23 mouse cellular contexts compared by ENCODE assay signal in the genomic region with DNA sequence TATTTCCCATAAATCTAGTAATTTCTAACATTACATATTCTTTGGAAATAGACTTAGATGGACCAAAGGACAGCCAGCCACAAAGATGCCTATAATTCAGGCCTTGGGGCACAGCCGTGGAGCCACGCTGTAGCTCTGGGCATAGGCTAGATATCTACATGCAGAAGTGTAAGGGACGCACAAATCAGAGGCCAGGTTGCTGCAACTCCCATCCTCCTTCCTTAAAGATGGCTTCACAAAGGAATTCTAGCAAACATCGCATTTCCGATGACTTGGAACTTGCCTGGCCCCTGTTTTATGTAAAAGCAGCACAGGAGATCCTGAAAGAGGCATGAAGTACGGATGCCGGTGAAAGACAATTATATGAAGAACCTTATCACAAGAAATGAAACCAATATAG. TPM values are rescaled to one million over a fixed set of nuclear protein-coding genes. Genes with fewer than 3 reads are reported as not detected.
DNase-seq lines count a peak whose midpoint lies in the region; ATAC-seq and TF ChIP-seq lines count a peak whose summit lies in the region.
"Had no signal": no experiment of that assay in that cellular context is flagged by ENCODE, and none has a peak within 500 bp of the region (broad histone marks: within the 10 kb centered on the region; RNA-seq: fewer than 3 reads in every experiment).

No protein-coding gene starts in this region.

- no peak for DNase-seq in forebrain, embryonic 11.5 days (ENCODE audit: low spot score)
- DNase-seq in forebrain, embryonic 10.5 days (ENCODE audit: extremely low spot score, low spot score), result no peak
- peak; percentile 51 for DNase-seq in brain, embryonic 14.5 days (ENCODE audit: low read depth)
- DNase-seq in embryonic facial prominence, embryonic 14.5 days (ENCODE audit: low spot score), result no peak
- no peak for DNase-seq in lung, adult 18-20 months
- DNase-seq: cerebellum, adult 9-10 months; heart, postnatal 36 days; kidney, adult 2 months; kidney, postnatal 4 days; thymus, postnatal 36 days had no signal

- peak overlapping the region; percentile 25; the same call in 1 of the 2 replicates for H3K9ac ChIP-seq in forebrain, embryonic 11.5 days (ENCODE audit: low read length)
- H3K9ac ChIP-seq in embryonic facial prominence, embryonic 14.5 days (ENCODE audit: low read depth, low read length), result peak overlapping the region; percentile 34
- no peak overlapping the region for H3K9ac ChIP-seq in midbrain, embryonic 13.5 days (replicated peaks)
- H3K9ac ChIP-seq: heart, embryonic 13.5 days; lung, embryonic 15.5 days; neural tube, embryonic 12.5 days had no signal

- H3K27ac ChIP-seq in forebrain, embryonic 11.5 days (ENCODE audit: low read depth, low read length), result no peak overlapping the region
- no peak overlapping the region for H3K27ac ChIP-seq in forebrain, embryonic 10.5 days
- H3K27ac ChIP-seq in embryonic facial prominence, embryonic 14.5 days (replicated peaks; ENCODE audit: low read depth, low read length), result peak overlapping the region; percentile 70; the same call in 1 of the 2 replicates
- H3K27ac ChIP-seq in midbrain, embryonic 13.5 days, result no peak overlapping the region; the same call in 1 of the 2 replicates
- H3K27ac ChIP-seq: heart, embryonic 13.5 days; lung, embryonic 15.5 days; neural tube, embryonic 12.5 days; stomach, postnatal 0 days had no signal

- H3K36me3 ChIP-seq in forebrain, embryonic 11.5 days (ENCODE audit: control insufficient read depth, insufficient read depth, low read length), result no peaks in the 10 kb centered on the region
- no peaks in the 10 kb centered on the region for H3K36me3 ChIP-seq in forebrain, embryonic 10.5 days (replicated peaks)
- peaks cover 4% of the 10 kb centered on the region; the same call in 1 of the 2 replicates for H3K36me3 ChIP-seq in embryonic facial prominence, embryonic 14.5 days (ENCODE audit: control insufficient read depth, insufficient read depth, low read length)
- no peaks in the 10 kb centered on the region for H3K36me3 ChIP-seq in midbrain, embryonic 13.5 days
- H3K36me3 ChIP-seq: heart, embryonic 13.5 days; lung, embryonic 15.5 days; neural tube, embryonic 12.5 days had no signal

- no peak for TF ChIP-seq POLR2A in brain, embryonic 14.5 days (IDR thresholded peaks at IDR 0.05; ENCODE audit: borderline replicate concordance, extremely low read depth, insufficient read depth, insufficient read length, poor library complexity, severe bottlenecking)

- 14% methylated on average over 7 of the region's 7 CpGs for WGBS in forebrain, embryonic 11.5 days
- 17% methylated on average over 7 of the region's 7 CpGs for WGBS in forebrain, embryonic 10.5 days
- 37% methylated on average over 7 of the region's 7 CpGs for WGBS in embryonic facial prominence, embryonic 14.5 days
- 6% methylated on average over 7 of the region's 7 CpGs for WGBS in midbrain, embryonic 13.5 days

- no peaks in the 10 kb centered on the region for H3K9me3 ChIP-seq in forebrain, embryonic 11.5 days (ENCODE audit: control insufficient read depth, low read length)
- peaks cover 4% of the 10 kb centered on the region; the same call in 1 of the 2 replicates for H3K9me3 ChIP-seq in forebrain, embryonic 10.5 days
- H3K9me3 ChIP-seq in embryonic facial prominence, embryonic 14.5 days (ENCODE audit: control insufficient read depth, low read length), result no peaks in the 10 kb centered on the region
- H3K9me3 ChIP-seq in midbrain, embryonic 13.5 days, result no peaks in the 10 kb centered on the region
- H3K9me3 ChIP-seq: heart, embryonic 13.5 days; lung, embryonic 15.5 days; neural tube, embryonic 12.5 days had no signal

- H3K4me2 ChIP-seq in forebrain, embryonic 11.5 days (ENCODE audit: low read depth, low read length, severe bottlenecking), result peak overlapping the region; percentile 24; the same call in 1 of the 2 replicates
- H3K4me2 ChIP-seq in embryonic facial prominence, embryonic 14.5 days (ENCODE audit: low read depth, low read length), result peak overlapping the region; percentile 74
- peak overlapping the region; percentile 36 for H3K4me2 ChIP-seq in midbrain, embryonic 13.5 days (replicated peaks)
- H3K4me2 ChIP-seq: heart, embryonic 13.5 days; liver, embryonic 11.5 days; lung, embryonic 15.5 days; neural tube, embryonic 12.5 days had no signal

- H3K4me1 ChIP-seq in forebrain, embryonic 11.5 days (replicated peaks; ENCODE audit: control insufficient read depth, insufficient read depth, low read length), result peaks cover 8% of the 10 kb centered on the region; the same call in 1 of the 2 replicates
- peaks cover 52% of the 10 kb centered on the region for H3K4me1 ChIP-seq in forebrain, embryonic 10.5 days
- peaks cover 5% of the 10 kb centered on the region; the same call in 1 of the 2 replicates for H3K4me1 ChIP-seq in embryonic facial prominence, embryonic 14.5 days (ENCODE audit: control insufficient read depth, insufficient read depth, low read length)
- H3K4me1 ChIP-seq in midbrain, embryonic 13.5 days (replicated peaks), result peaks cover 30% of the 10 kb centered on the region

- H3K27me3 ChIP-seq in forebrain, embryonic 11.5 days (ENCODE audit: control insufficient read depth, insufficient read depth, low read length), result peaks cover 86% of the 10 kb centered on the region
- peaks cover 100% of the 10 kb centered on the region for H3K27me3 ChIP-seq in forebrain, embryonic 10.5 days (ENCODE audit: poor library complexity, severe bottlenecking)
- H3K27me3 ChIP-seq in embryonic facial prominence, embryonic 14.5 days (replicated peaks; ENCODE audit: control insufficient read depth, insufficient read depth, low read length), result peaks cover 88% of the 10 kb centered on the region
- peaks cover 99% of the 10 kb centered on the region for H3K27me3 ChIP-seq in midbrain, embryonic 13.5 days

- no peak for ATAC-seq in forebrain, embryonic 11.5 days (replicated peaks; ENCODE audit: low FRiP score)
- no peak for ATAC-seq in embryonic facial prominence, embryonic 14.5 days (ENCODE audit: low read depth)
- no peak for ATAC-seq in midbrain, embryonic 13.5 days
- ATAC-seq in megakaryocyte, adult 5-6 weeks (ENCODE audit: poor library complexity, severe bottlenecking), result no peak
- no peak for ATAC-seq in megakaryocyte progenitor cell, adult 5-6 weeks (replicated peaks; ENCODE audit: poor library complexity)
- ATAC-seq: hindbrain, embryonic 16.5 days had no signal

- H3K4me3 ChIP-seq in forebrain, embryonic 11.5 days (ENCODE audit: low read depth, low read length), result 0 out of 2 replicates have a peak overlapping the region, but pooled peaks have one; percentile 7
- no peak overlapping the region for H3K4me3 ChIP-seq in forebrain, embryonic 10.5 days
- H3K4me3 ChIP-seq in embryonic facial prominence, embryonic 14.5 days (ENCODE audit: low read depth, low read length), result peak overlapping the region; percentile 5; the same call in 1 of the 2 replicates
- no peak overlapping the region for H3K4me3 ChIP-seq in midbrain, embryonic 13.5 days (replicated peaks)
- H3K4me3 ChIP-seq: heart, embryonic 13.5 days; lung, embryonic 15.5 days; neural tube, embryonic 12.5 days had no signal

- TF ChIP-seq CTCF in brain, embryonic 14.5 days (IDR thresholded peaks at IDR 0.05; ENCODE audit: borderline replicate concordance, extremely low read depth, insufficient read depth, insufficient read length), result no peak

RNA-seq across cellular contexts. Expression of a gene that starts 5.2 kb away (rescaled TPM):
- polyA plus RNA-seq in forebrain, embryonic 11.5 days (2014; fragmentation: Nextera tagmentation; extraction: Ambion mirVana), result 45.5 and 47.7 TPM in 2 replicates
- 17.5 and 18.5 TPM in 2 replicates for polyA plus RNA-seq in forebrain, embryonic 10.5 days (2016; fragmentation: Nextera tagmentation; extraction: Ambion mirVana)
- 15.5 and 20.4 TPM in 2 replicates for polyA plus RNA-seq in brain, embryonic 14.5 days (2012; rRNA removed)
- 38.0 and 40.2 TPM in 2 replicates for polyA plus RNA-seq in embryonic facial prominence, embryonic 14.5 days (2014; fragmentation: Nextera tagmentation; extraction: Ambion mirVana)
- 22.4 and 22.9 TPM in 2 replicates for polyA plus RNA-seq in midbrain, embryonic 13.5 days (2015; fragmentation: Nextera tagmentation; extraction: Ambion mirVana)
- not detected in 2 replicates for total RNA-seq in megakaryocyte, adult 5-6 weeks (2015)
- not detected in 2 replicates for total RNA-seq in megakaryocyte, adult 5-6 weeks (2017)
- not detected in 2 replicates for total RNA-seq in megakaryocyte progenitor cell, adult 5-6 weeks (2015)
- total RNA-seq in megakaryocyte progenitor cell, adult 5-6 weeks (2017), result not detected in 2 replicates
- total RNA-seq: gastrocnemius, adult 18-20 months; megakaryocyte-erythroid progenitor cell, adult 5-6 weeks; MEL had no signal
- polyA plus RNA-seq: hindbrain, embryonic 16.5 days; kidney, adult 2 months had no signal

RNA-seq across cellular contexts. Expression of a gene that starts 13.6 kb away (rescaled TPM):
- 4.5 and 7.3 TPM in 2 replicates for polyA plus RNA-seq in forebrain, embryonic 11.5 days (2014; fragmentation: Nextera tagmentation; extraction: Ambion mirVana)
- polyA plus RNA-seq in forebrain, embryonic 10.5 days (2016; fragmentation: Nextera tagmentation; extraction: Ambion mirVana), result 0.95 and 1.1 TPM in 2 replicates
- 13.2 and 22.9 TPM in 2 replicates for polyA plus RNA-seq in brain, embryonic 14.5 days (2012; rRNA removed)
- 2.8 and 3.7 TPM in 2 replicates for polyA plus RNA-seq in embryonic facial prominence, embryonic 14.5 days (2014; fragmentation: Nextera tagmentation; extraction: Ambion mirVana)
- 3.1 and 4.4 TPM in 2 replicates for polyA plus RNA-seq in midbrain, embryonic 13.5 days (2015; fragmentation: Nextera tagmentation; extraction: Ambion mirVana)
- total RNA-seq in megakaryocyte, adult 5-6 weeks (2015), result not detected in 2 replicates
- total RNA-seq in megakaryocyte, adult 5-6 weeks (2017), result not detected in 2 replicates
- total RNA-seq in megakaryocyte progenitor cell, adult 5-6 weeks (2015), result not detected in 2 replicates
- not detected in 2 replicates for total RNA-seq in megakaryocyte progenitor cell, adult 5-6 weeks (2017)
- total RNA-seq: gastrocnemius, adult 18-20 months; heart, postnatal 36 days; megakaryocyte-erythroid progenitor cell, adult 5-6 weeks; MEL had no signal
- polyA plus RNA-seq: gonadal fat pad, adult 2 months; heart, embryonic 13.5 days; hindbrain, embryonic 16.5 days; kidney, adult 2 months; liver, embryonic 11.5 days; lung, embryonic 15.5 days; neural tube, embryonic 12.5 days; stomach, postnatal 0 days had no signal

Comparison
In these comparisons a context has a peak if more than half of its experiments do, and no peak if none do; other contexts are left out.
1. H3K4me3 ChIP-seq: peak in forebrain, embryonic 11.5 days (single experiment) and embryonic facial prominence, embryonic 14.5 days (single experiment); none in forebrain, embryonic 10.5 days (single experiment) and midbrain, embryonic 13.5 days (single experiment).
2. H3K4me2 ChIP-seq: peak in every context shown above with its lines; median percentile 74 in embryonic facial prominence, embryonic 14.5 days; 36 in midbrain, embryonic 13.5 days; 24 in forebrain, embryonic 11.5 days.